In the genomic region with DNA sequence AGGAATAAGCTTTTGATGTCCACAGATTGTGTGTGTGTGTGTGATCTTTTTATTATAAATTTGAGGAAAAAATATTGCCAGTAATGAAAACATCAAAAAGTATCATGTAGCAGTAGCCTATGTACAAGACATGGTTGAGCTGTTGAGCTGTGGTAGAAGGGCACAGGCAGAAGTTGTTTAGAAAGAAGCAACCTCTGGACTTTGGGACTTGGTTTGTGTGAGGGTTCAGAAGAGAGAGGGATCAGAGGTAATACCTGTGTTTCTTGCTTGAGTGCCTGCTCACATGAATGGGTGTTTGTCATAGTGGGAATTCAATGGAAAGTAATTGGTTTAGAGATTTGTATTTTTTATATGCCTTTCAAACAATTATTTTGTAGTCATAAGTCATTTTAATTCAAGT, we compare ENCODE assay signal across 21 mouse cellular contexts. TPM values are rescaled to one million over a fixed set of nuclear protein-coding genes. Genes with fewer than 3 reads are reported as not detected.
"Had no signal": no experiment of that assay in that cellular context is flagged by ENCODE, and none has a peak within 500 bp of the region (broad histone marks: within the 10 kb centered on the region; RNA-seq: fewer than 3 reads in every experiment).

No protein-coding gene starts in this region.

- H3K27ac ChIP-seq: lung, embryonic 15.5 days; macrophage; midbrain, embryonic 13.5 days; midbrain, embryonic 15.5 days; neural tube, embryonic 12.5 days; stomach, embryonic 15.5 days; stomach, postnatal 0 days had no signal

- H3K9ac ChIP-seq: lung, embryonic 15.5 days; midbrain, embryonic 13.5 days; midbrain, embryonic 15.5 days; neural tube, embryonic 12.5 days; stomach, embryonic 15.5 days had no signal

- H3K4me3 ChIP-seq: lung, embryonic 15.5 days; megakaryocyte, embryonic 14.5 days; midbrain, embryonic 13.5 days; midbrain, embryonic 15.5 days; neural tube, embryonic 12.5 days; stomach, embryonic 15.5 days had no signal

- H3K4me1 ChIP-seq: lung, embryonic 15.5 days; megakaryocyte, embryonic 14.5 days; midbrain, embryonic 13.5 days; midbrain, embryonic 15.5 days; neural tube, embryonic 12.5 days; stomach, embryonic 15.5 days had no signal

- H3K9me3 ChIP-seq: lung, embryonic 15.5 days; megakaryocyte, embryonic 14.5 days; midbrain, embryonic 13.5 days; midbrain, embryonic 15.5 days; neural tube, embryonic 12.5 days; stomach, embryonic 15.5 days had no signal

- H3K36me3 ChIP-seq: lung, embryonic 15.5 days; midbrain, embryonic 13.5 days; midbrain, embryonic 15.5 days; neural tube, embryonic 12.5 days; stomach, embryonic 15.5 days had no signal

- DNase-seq: lung, adult 2 months; lung, postnatal 14 days; lung, postnatal 36 days; right cerebral cortex, postnatal 14 days; thymus, adult 2 months; thymus, postnatal 25 days; thymus, postnatal 4 days had no signal

- ATAC-seq: lung, postnatal 0 days; midbrain, embryonic 13.5 days; midbrain, embryonic 15.5 days had no signal

- H3K4me2 ChIP-seq: lung, embryonic 15.5 days; midbrain, embryonic 11.5 days; midbrain, embryonic 13.5 days; midbrain, embryonic 15.5 days; neural tube, embryonic 12.5 days; stomach, embryonic 15.5 days had no signal

- H3K27me3 ChIP-seq: lung, embryonic 15.5 days; megakaryocyte, embryonic 14.5 days; midbrain, embryonic 13.5 days; midbrain, embryonic 15.5 days; neural tube, embryonic 12.5 days; stomach, embryonic 15.5 days had no signal

RNA-seq across cellular contexts. Expression of a gene that starts 47.8 kb away (rescaled TPM):
- total RNA-seq: megakaryocyte progenitor cell, adult 5-6 weeks; monocyte, adult 5-6 weeks; neutrophil, adult 5-6 weeks had no signal
- polyA plus RNA-seq: lung, postnatal 0 days; macrophage; spleen, adult 2 months had no signal
